Mouse (Mus musculus): ENCODE measurements around the gene Mogat1.
"Not testable (repeated sequence)": the region's sequence is repeated elsewhere in the genome, so short reads cannot be mapped to it uniquely, and the experiment has no call there.

Gene Mogat1

GRCm38 (mm10) chr1:78537494-78538010 is 26.8 kb downstream of the Mogat1 start:
- peak; percentile 35 for DNase-seq

DNA sequence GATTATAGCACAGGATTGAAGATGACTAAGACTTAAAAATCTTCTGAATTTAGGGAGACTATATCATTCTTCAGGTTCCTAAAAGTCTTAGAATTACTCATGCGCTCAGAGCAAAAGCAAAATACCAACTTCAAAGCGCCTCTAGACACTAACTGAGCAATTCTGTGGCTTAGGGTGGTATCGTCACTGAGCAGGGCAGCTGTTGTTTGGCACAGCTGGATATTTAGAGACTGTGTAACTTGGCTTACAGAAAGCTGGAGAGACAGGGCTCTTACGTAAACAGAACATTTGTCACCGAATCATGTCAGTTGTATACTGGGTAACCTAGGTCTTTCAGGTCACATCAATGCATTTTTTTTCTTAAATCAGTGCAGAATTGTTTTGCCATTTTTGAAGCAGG is 27.6 kb downstream of the Mogat1 start:
- no peak for DNase-seq

- DNase-seq, result no peak
Observed at GRCm38 (mm10) chr1:78539166-78539565, 28.4 kb downstream of the Mogat1 start.

GRCm38 (mm10) chr1:78543631-78544030 is 32.8 kb downstream of the Mogat1 start:
- not testable (repeated sequence) for DNase-seq

- no peak for DNase-seq
Observed at GRCm38 (mm10) chr1:78546258-78546657, 35.5 kb downstream of the Mogat1 start.

DNA sequence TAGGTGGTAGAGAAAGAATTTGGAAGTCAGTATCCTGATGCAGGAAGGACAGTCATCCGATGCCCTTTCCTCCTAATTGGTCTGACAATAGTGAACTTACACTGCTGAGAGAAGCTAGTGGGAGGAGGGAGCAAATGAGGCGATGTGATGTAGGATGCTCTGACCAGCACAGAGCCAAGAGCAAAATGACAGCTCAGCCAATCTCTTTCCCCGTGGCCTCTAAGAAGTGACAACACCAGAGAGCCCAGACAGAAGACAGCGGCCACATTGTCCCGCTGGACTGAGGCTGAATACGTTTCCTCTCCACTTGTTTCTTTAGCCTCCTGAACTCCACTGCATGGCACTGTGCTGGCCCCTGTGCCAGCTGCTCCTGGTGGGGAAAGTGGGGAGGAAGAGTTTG is 38.2 kb downstream of the Mogat1 start:
- no peak for DNase-seq

DNA sequence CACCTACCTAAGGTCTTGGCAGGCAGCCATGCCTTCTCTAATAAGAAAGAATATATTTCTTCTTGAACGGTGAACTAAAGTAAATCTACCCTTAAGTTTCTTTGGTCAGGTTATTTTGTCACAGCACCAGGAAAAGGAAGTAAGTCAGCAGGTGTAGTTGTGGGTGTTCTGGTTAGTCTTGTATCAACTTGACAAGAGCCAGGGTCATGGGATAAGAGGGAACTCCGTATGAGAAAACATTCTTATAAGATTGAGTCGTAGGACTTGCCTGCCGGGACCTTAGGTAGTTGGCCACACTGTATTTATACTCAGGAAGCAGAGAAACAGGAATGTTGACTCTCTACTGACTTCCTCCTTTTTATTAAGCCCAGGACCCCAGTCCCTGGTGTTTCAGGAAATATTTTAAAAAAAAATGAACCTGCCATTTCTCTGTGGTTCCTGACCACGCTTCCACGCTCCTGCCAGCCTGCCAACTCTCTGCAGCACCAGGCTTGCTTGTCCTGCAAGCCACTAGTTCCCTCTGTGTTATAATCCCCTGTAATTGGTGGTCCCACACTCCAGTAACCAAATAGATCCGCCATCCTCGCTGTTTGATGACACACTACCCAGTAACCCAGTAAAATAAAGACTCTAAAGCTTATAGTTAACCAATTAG is 43.3 kb downstream of the Mogat1 start:
- DNase-seq, result no peak

DNA sequence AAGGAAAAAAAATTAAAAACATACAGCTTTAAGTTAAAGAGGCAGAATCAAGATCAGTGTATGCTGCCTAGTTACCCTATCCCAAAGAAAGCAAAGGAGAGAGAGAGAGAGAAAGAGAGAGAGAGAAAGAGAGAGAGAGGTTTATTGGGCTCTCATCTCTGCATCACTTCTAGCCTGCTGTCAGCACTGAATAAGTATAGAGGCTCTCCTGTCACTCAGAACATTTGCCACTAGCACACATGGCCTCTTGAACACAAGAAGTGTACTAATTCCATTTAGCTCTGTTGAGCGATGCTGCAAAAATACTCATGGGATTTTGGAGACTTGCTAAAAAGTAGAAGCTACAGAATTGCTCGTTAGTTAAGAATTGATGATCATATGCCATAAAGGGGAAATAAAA is 56.2 kb downstream of the Mogat1 start:
- DNase-seq, result no peak

- no peak for DNase-seq
Observed at GRCm38 (mm10) chr1:78567421-78567820, 56.6 kb downstream of the Mogat1 start.

DNA sequence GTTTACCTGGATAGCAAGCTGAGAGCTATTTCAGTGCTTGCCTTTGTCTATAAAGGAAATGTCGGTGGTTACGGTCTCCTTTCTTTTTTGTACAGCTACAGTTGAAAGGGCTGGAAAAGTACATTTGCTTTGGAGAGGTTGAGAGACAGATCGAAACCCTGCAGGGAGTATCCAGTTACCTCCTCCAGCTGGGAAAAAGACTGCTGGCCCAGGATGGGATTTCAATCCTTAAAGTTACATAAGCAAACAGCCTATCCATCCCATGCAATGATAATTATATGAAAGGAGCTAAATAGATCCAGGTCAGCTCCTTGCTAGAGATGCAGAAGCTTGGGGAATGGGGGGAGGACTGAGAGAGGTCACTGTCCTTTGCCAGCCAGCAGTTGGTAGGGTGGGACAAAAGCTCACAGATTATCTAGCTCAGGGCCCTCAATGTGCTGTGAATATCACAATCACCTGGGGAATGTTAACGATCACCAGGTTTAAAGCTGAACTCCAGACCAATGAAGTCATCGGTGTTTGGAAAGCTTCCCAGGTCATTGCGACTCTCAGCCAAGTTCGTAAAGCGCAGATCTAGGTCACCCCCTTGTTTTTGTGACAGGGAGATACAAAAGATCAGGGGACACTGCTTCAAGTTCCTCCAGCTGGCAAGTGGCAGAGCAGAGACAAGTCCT is 57.2 kb downstream of the Mogat1 start:
- DNase-seq, result peak; percentile 10

DNA sequence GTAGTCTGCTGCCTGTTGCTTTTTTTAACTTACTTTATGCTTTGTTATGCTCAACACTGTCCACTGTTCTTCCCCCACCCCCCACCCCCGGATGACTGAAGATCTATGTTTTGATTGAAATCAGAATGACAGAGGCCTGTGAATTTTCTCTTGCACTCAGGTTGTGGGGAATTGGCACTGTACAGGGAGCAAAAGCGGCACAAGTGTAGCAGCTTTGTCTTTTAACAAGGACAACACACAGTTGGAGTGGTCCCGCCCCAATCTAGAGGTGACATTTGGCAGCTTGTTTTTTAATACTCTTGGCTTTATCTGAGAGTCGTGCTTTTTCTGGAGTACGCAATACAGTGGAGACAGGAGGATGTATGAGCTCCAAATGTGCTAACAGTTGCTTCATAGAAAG is 58.8 kb downstream of the Mogat1 start:
- no peak for DNase-seq

DNA sequence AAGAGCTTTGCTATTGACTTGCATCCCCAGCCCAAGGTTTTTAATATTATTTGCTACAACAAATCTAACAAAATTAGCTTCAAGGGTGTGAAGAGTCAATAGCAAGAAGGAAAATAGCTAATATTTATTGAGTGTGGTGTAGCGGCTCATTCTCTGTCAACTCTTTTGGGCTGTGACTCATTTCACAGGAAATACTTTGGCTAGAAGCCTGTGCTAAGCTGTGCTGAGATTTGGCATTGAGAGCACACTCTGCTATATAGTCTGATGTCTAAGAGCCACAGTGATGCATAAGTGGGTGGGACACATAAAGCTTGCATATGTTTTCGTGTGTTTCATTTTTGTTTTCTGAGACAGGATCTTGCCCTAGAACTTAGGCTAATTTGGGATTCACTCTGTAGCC is 74.3 kb downstream of the Mogat1 start:
- no peak for DNase-seq

DNA sequence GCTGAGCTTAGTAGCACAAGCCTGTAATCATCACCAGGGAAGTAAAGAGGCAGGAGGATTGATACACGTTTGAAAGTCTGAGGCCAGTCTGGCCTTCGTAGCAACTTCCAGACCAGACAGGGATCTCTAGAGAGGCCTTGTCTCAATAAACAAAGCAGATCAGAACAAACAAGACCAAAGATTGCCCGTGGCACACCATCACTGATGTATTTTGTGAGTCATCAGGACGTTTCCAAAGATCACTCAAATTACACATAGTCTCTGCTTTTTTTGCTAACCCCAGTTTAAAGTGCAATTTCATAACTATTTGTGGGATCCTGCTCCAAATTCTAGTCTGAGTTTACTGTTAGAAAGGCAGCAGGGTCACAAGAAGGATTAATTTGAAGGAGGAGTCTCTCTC is 76.2 kb downstream of the Mogat1 start:
- no peak for DNase-seq
